Mouse (Mus musculus): ENCODE data around the gene Slc10a2. TPM values are rescaled to one million over a fixed set of nuclear protein-coding genes. Genes with fewer than 3 reads are reported as not detected.
"Not testable (repeated sequence)": the region's sequence is repeated elsewhere in the genome, so short reads cannot be mapped to it uniquely, and the experiment has no call there.

Slc10a2 gene
- total and polyA plus RNA-seq, 2 experiments from 2014 or later, result not detected

DNA sequence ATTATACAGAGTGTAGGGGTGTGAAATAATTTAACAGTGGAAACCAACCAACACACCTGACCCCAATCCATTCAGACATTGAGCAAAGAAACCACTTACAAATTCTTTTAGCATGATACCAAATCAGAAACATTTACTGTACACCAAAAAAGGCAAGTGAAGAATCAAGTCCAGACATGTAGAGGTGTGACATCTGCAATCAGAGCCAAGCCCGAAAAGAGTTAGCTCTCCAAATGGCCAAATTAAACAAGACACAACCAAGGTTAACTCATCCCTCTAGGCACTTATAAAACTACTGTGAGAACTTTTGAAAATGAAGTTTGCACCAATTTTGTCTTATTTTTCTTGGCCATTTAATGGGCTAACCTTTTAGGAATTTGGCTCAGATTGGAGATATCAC, 46.3 kb downstream of the Slc10a2 start:
- H3K4me3 ChIP-seq (ENCODE audit: low read depth, low read length), result no peak overlapping the region
- no peaks in the 10 kb centered on the region for H3K9me3 ChIP-seq (replicated peaks; ENCODE audit: control insufficient read depth, low read length)
- ATAC-seq (ENCODE audit: insufficient read depth, low read depth) (no peak), DNase-seq (ENCODE audit: low spot score) (no peak)
- H3K27ac ChIP-seq (ENCODE audit: low read depth), result no peak overlapping the region
- no peaks in the 10 kb centered on the region for H3K27me3 ChIP-seq (ENCODE audit: control insufficient read depth, insufficient read depth, low read length)
- H3K36me3 ChIP-seq (replicated peaks; ENCODE audit: control insufficient read depth, insufficient read depth, low read length), result no peaks in the 10 kb centered on the region
- WGBS, result 65% methylated on average over 1 of the region's 1 CpGs
- TF ChIP-seq CTCF (IDR thresholded peaks at IDR 0.05; ENCODE audit: low read depth), result no peak
- no peak for TF ChIP-seq EP300 (IDR thresholded peaks at IDR 0.05; ENCODE audit: low read depth)
- no peak overlapping the region for H3K9ac ChIP-seq (replicated peaks; ENCODE audit: low read depth, low read length)
- no peaks in the 10 kb centered on the region for H3K4me1 ChIP-seq (ENCODE audit: control insufficient read depth, insufficient read depth)
- no peak overlapping the region for H3K4me2 ChIP-seq (ENCODE audit: low read depth, low read length)

DNA sequence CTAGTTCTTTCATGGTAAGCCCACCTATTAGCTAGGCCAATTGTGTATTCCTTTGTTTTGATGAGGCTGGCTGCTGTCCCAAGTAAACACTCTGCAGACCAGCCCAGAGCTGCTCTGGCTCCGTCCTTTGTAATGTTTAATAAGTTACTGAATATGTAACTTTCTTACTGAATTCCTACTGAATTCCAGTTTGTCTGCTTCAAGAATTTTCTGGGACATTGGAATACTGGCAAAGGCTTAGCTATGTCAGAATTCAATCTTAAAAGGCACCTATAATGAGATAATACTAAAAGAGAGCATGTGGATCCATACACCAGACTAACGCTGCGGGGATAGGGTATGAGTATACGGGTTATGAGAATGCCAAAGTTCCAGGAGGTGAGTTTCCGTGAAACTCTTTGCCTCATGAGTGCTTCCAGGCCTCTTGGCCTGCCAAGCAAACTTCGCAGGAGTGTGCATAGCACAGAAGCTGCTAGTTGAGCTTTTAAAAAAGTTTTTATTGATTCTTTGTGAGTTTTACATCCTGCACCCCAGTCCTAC, 60.7 kb downstream of the Slc10a2 start:
- not testable (repeated sequence) for H3K4me3 ChIP-seq (ENCODE audit: low read depth, low read length); H3K9me3 ChIP-seq (replicated peaks; ENCODE audit: control insufficient read depth, low read length); H3K9ac ChIP-seq (replicated peaks; ENCODE audit: low read depth, low read length); H3K4me2 ChIP-seq (ENCODE audit: low read depth, low read length); H3K27me3 ChIP-seq (ENCODE audit: control insufficient read depth, insufficient read depth, low read length); ATAC-seq (ENCODE audit: insufficient read depth, low read depth); DNase-seq (ENCODE audit: low spot score); H3K36me3 ChIP-seq (replicated peaks; ENCODE audit: control insufficient read depth, insufficient read depth, low read length); H3K4me1 ChIP-seq (ENCODE audit: control insufficient read depth, insufficient read depth); H3K27ac ChIP-seq (ENCODE audit: low read depth)
- WGBS, result 62% methylated on average over 6 of the region's 6 CpGs

DNA sequence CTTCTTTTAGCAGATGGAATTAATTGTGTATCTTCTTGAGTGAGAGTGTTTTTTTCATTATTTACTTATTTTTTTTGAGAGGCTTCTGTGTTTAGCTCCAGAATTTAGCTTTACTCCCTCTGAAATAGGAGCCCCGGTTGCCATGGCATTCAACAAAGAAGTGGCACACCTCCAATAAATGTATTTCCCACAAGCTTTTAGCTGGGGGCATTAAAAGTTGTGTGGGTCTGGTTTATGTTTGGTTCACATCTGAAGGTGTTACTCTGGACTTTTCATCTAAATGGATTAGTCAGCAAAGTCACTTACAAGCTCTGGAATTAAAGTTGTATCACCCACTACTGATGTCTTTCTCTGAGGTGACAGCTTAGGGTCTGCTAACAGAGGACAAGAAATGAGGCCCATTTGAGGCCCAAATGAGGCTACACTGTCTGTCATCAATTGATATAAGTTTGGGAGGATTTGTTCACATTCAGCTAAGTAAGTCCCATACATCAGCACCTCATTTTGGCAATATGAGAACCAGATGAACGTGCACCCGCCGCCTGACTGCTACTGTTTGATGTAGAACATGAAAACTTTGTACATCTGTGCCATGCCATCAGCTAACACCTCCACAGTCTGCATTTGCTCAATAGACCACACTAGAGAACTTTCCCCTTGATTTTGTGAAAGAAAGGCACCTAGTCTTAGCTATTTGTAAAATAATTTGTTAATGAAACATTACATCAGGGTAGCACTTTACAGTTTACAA, 66.2 kb downstream of the Slc10a2 start:
- H3K36me3 ChIP-seq (replicated peaks; ENCODE audit: control insufficient read depth, insufficient read depth, low read length), result no peaks in the 10 kb centered on the region
- no peaks in the 10 kb centered on the region for H3K27me3 ChIP-seq (ENCODE audit: control insufficient read depth, insufficient read depth, low read length)
- 66% methylated on average over 4 of the region's 4 CpGs for WGBS
- no peak overlapping the region for H3K27ac ChIP-seq (ENCODE audit: low read depth)
- H3K9ac ChIP-seq (replicated peaks; ENCODE audit: low read depth, low read length), result no peak overlapping the region
- no peaks in the 10 kb centered on the region for H3K4me1 ChIP-seq (ENCODE audit: control insufficient read depth, insufficient read depth)
- H3K4me2 ChIP-seq (ENCODE audit: low read depth, low read length), result no peak overlapping the region
- DNase-seq (ENCODE audit: low spot score) (no peak), ATAC-seq (ENCODE audit: insufficient read depth, low read depth) (no peak)
- TF ChIP-seq EP300 (IDR thresholded peaks at IDR 0.05; ENCODE audit: low read depth) (no peak), CTCF (IDR thresholded peaks at IDR 0.05; ENCODE audit: low read depth) (no peak)
- H3K9me3 ChIP-seq (replicated peaks; ENCODE audit: control insufficient read depth, low read length), result no peaks in the 10 kb centered on the region
- no peak overlapping the region for H3K4me3 ChIP-seq (ENCODE audit: low read depth, low read length)
